Mouse (Mus musculus): ENCODE measurements at regions not wholly inside any gene's neighbourhood (a gene's known extent, or its start where the extent isn't known, plus 50 kb on each side); places are given as distances from the start of the nearest gene placed in this dataset.

GRCm38 (mm10) chr2:78804931-78805330 is 63.0 kb upstream of the Ube2e3 start:
- no peak for DNase-seq (ENCODE audit: low spot score)

- no peak for DNase-seq (ENCODE audit: low spot score)
Measured at GRCm38 (mm10) chr2:78803543-78803942, 64.4 kb upstream of the Ube2e3 start.

- DNase-seq (ENCODE audit: low spot score): no peak
Measured at GRCm38 (mm10) chr2:78795446-78795845, 72.5 kb upstream of the Ube2e3 start.

- DNase-seq (ENCODE audit: low spot score): no peak
Measured at GRCm38 (mm10) chr2:78794734-78795133, 73.2 kb upstream of the Ube2e3 start.

GRCm38 (mm10) chr2:78789124-78789523 is 78.8 kb upstream of the Ube2e3 start:
- no peak for DNase-seq (ENCODE audit: low spot score)

- no peak for DNase-seq (ENCODE audit: low spot score)
Measured at GRCm38 (mm10) chr2:78788222-78788621, 79.7 kb upstream of the Ube2e3 start.

- no peak for DNase-seq (ENCODE audit: low spot score)
Measured at GRCm38 (mm10) chr2:78779949-78780348, 88.0 kb upstream of the Ube2e3 start.

- no peak for DNase-seq (ENCODE audit: low spot score)
Measured at GRCm38 (mm10) chr2:78777589-78777988, 90.3 kb upstream of the Ube2e3 start.

GRCm38 (mm10) chr2:78754362-78754761 is 113.6 kb upstream of the Ube2e3 start:
- DNase-seq (ENCODE audit: low spot score): no peak

- peak; percentile 62 for DNase-seq (ENCODE audit: low spot score)
Measured at GRCm38 (mm10) chr2:78753918-78754317, 114.0 kb upstream of the Ube2e3 start.

- DNase-seq (ENCODE audit: low spot score): no peak
Measured at GRCm38 (mm10) chr2:78730161-78730560, 137.8 kb upstream of the Ube2e3 start.

- DNase-seq (ENCODE audit: low spot score): no peak
Measured at GRCm38 (mm10) chr2:78726060-78726459, 141.9 kb upstream of the Ube2e3 start.

GRCm38 (mm10) chr2:78724416-78724815 is 143.5 kb upstream of the Ube2e3 start:
- no peak for DNase-seq (ENCODE audit: low spot score)

- DNase-seq (ENCODE audit: low spot score): no peak
Measured at GRCm38 (mm10) chr2:78723423-78723822, 144.5 kb upstream of the Ube2e3 start.

- DNase-seq (ENCODE audit: low spot score): no peak
Measured at GRCm38 (mm10) chr2:78722739-78723138, 145.2 kb upstream of the Ube2e3 start.

GRCm38 (mm10) chr2:78718550-78718949 is 149.4 kb upstream of the Ube2e3 start:
- DNase-seq (ENCODE audit: low spot score): no peak

GRCm38 (mm10) chr2:78716157-78716798 is 151.6 kb upstream of the Ube2e3 start:
- no peak for DNase-seq (ENCODE audit: low spot score)

GRCm38 (mm10) chr2:78694851-78695250 is 173.1 kb upstream of the Ube2e3 start:
- DNase-seq (ENCODE audit: low spot score): no peak

- no peak for DNase-seq (ENCODE audit: low spot score)
Measured at GRCm38 (mm10) chr2:78656668-78657067, 211.3 kb upstream of the Ube2e3 start.

- DNase-seq (ENCODE audit: low spot score): no peak
Measured at GRCm38 (mm10) chr2:78655156-78655855, 212.6 kb upstream of the Ube2e3 start.

GRCm38 (mm10) chr2:78651549-78651948 is 216.4 kb upstream of the Ube2e3 start:
- no peak for DNase-seq (ENCODE audit: low spot score)

- no peak for DNase-seq (ENCODE audit: low spot score)
Measured at GRCm38 (mm10) chr2:78640361-78640760, 227.6 kb upstream of the Ube2e3 start.

GRCm38 (mm10) chr2:78625264-78625663 is 242.7 kb upstream of the Ube2e3 start:
- no peak for DNase-seq (ENCODE audit: low spot score)

- no peak for DNase-seq (ENCODE audit: low spot score)
Measured at GRCm38 (mm10) chr2:78606388-78606787, 261.5 kb upstream of the Ube2e3 start.

Measured in testis, postnatal 14 days (tissue).